Mouse (Mus musculus) v-Abl transformed pro-B cells (cell line): ENCODE measurements at regions not wholly inside any gene's neighbourhood (a gene's known extent, or its start where the extent isn't known, plus 50 kb on each side); places are given as distances from the start of the nearest gene placed in this dataset.

Experiments used
- in situ Hi-C, 2 experiments: fragments of 400-800 bp; cut with MboI; formaldehyde crosslinking; loops; one replicate each; pipeline ENCODE4 v1.15.1; 2025; ENCODE audit not compliant: unreplicated experiment in 2 of 2

- in situ Hi-C loops, result no loop called here
Measured at GRCm38 (mm10) chr8:11909146-11909545, 68.9 kb downstream of the Tex29 start.

GRCm38 (mm10) chr8:11911639-11912450 is 71.6 kb downstream of the Tex29 start:
- in situ Hi-C loops, result no loop called here

GRCm38 (mm10) chr8:11912451-11913128 is 72.3 kb downstream of the Tex29 start:
- in situ Hi-C loops, result no loop called here

- in situ Hi-C loops, result no loop called here
Measured at GRCm38 (mm10) chr8:11913129-11913900, 73.0 kb downstream of the Tex29 start.

GRCm38 (mm10) chr8:11914131-11914530 is 73.9 kb downstream of the Tex29 start:
- in situ Hi-C loops, result no loop called here

GRCm38 (mm10) chr8:11914681-11915474 is 74.6 kb downstream of the Tex29 start:
- in situ Hi-C loops, result no loop called here

GRCm38 (mm10) chr8:11915721-11916120 is 75.4 kb downstream of the Tex29 start:
- in situ Hi-C loops, result no loop called here

- in situ Hi-C loops, result no loop called here
Measured at GRCm38 (mm10) chr8:11919876-11920275, 79.6 kb downstream of the Tex29 start.

- in situ Hi-C loops, result no loop called here
Measured at GRCm38 (mm10) chr8:11923115-11923514, 82.8 kb downstream of the Tex29 start.

GRCm38 (mm10) chr8:11924165-11924564 is 83.9 kb downstream of the Tex29 start:
- in situ Hi-C loops, result no loop called here

- in situ Hi-C loops, result loop anchor here (5.0 to 25.0 kb wide), 3 partner anchors 196 to 506 kb away; partner anchors contain the start of gene Arhgef7 (in 1 of the 2)
Measured at GRCm38 (mm10) chr8:11942892-11943332, 102.6 kb downstream of the Tex29 start.

GRCm38 (mm10) chr8:11947766-11948165 is 107.5 kb downstream of the Tex29 start:
- in situ Hi-C loops, result loop anchor here (25.0 kb wide), 2 partner anchors 210 to 510 kb away; partner anchors contain the start of gene Arhgef7 (in 1 of the 2)

GRCm38 (mm10) chr8:11956268-11956667 is 116.0 kb downstream of the Tex29 start:
- in situ Hi-C loops, result loop anchor here (5.0 kb wide), 1 partner anchor 721 kb away; no protein-coding TSS in a partner anchor

GRCm38 (mm10) chr8:11957046-11957783 is 116.9 kb downstream of the Tex29 start:
- in situ Hi-C loops, result loop anchor here (5.0 kb wide), 1 partner anchor 720 kb away; no protein-coding TSS in a partner anchor

GRCm38 (mm10) chr8:11958176-11958575 is 117.9 kb downstream of the Tex29 start:
- in situ Hi-C loops, result loop anchor here (5.0 kb wide), 1 partner anchor 719 kb away; no protein-coding TSS in a partner anchor

- in situ Hi-C loops, result loop anchor here (5.0 kb wide), 1 partner anchor 718 kb away; no protein-coding TSS in a partner anchor
Measured at GRCm38 (mm10) chr8:11959466-11959865, 119.2 kb downstream of the Tex29 start.

GRCm38 (mm10) chr8:11963575-11963974 is 123.3 kb downstream of the Tex29 start:
- in situ Hi-C loops, result loop anchor here in 1 of 2 experiments (5.0 kb wide), 1 partner anchor 644 kb away; no protein-coding TSS in a partner anchor

- in situ Hi-C loops, result no loop called here
Measured at GRCm38 (mm10) chr8:11967670-11968069, 127.4 kb downstream of the Tex29 start.

- in situ Hi-C loops, result no loop called here
Measured at GRCm38 (mm10) chr8:11970515-11970914, 130.2 kb downstream of the Tex29 start.
